Mouse (Mus musculus) adrenal gland, postnatal 36 days (tissue): ENCODE results near the gene Isyna1. TPM values are rescaled to one million over a fixed set of nuclear protein-coding genes. Genes with fewer than 3 reads are reported as not detected.
A peak's percentile ranks its signal among the peaks of the same experiment; 100 is the strongest.

Source experiments
- DNase-seq, 2 experiments: peaks; one replicate each; pipeline ENCODE4 v3.0.0; 2021; ENCODE audit warnings: mixed read lengths in 1 of 2
- total RNA-seq, 2 experiments: library from RNA; stranded (reverse); gene quantifications; 2 replicates each; pipeline ENCODE4 v1.2.3; 2021

The Isyna1 gene
- total RNA-seq, 2 experiments from 2014 or later = 98.7 to 260 TPM

DNA sequence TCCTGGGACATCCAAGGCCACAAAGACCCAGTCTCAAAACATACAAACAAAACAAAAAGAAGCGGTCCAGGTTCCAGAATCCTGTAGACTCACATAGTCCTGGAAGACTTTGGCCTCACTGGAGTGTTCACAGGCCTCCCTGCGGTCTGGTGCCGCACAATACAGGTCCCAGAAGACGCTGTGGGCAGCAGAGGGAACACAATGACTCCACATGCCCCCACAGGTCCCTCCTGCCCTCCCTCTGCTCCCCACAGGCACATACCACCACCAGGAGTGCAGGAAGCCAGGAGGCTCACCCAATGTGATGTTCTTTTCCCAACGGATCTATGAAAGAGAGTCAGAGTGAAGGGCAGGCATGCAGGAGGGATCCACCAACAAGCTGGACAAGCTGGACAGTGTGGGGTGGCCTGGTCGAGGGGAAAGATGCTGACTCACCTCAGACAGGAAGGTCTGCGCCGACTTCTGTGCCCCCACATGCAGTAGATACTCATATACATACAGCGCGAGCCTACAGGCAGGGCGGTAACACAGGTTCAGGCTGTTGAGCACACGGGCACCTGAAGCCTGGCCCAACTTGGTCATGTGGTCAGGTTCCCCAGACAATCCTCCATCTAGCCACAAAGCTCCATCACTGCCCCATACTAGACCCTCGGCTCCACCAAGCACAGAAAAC is 8.1 kb downstream of the Isyna1 start:
- DNase-seq = no peak

DNA sequence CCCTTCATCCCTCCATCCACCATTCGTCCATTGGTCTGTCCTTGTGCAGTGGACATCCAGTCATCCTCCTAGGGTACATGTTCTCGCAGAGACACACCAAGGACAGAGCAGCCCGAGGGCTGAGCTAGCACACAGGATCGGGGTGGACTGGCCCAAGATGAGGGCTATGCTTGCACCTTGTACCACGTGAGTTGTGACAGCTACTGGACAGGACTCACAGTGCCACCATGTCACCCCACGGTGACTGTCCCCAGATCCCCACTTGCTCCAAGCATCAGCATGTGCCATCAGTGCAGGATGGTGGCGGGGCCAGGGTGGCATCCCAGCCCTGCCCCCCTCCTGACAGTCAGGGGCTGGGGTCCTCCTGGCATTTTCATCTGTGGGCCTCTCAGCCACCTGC is 10.4 kb downstream of the Isyna1 start:
- no peak for DNase-seq

DNA sequence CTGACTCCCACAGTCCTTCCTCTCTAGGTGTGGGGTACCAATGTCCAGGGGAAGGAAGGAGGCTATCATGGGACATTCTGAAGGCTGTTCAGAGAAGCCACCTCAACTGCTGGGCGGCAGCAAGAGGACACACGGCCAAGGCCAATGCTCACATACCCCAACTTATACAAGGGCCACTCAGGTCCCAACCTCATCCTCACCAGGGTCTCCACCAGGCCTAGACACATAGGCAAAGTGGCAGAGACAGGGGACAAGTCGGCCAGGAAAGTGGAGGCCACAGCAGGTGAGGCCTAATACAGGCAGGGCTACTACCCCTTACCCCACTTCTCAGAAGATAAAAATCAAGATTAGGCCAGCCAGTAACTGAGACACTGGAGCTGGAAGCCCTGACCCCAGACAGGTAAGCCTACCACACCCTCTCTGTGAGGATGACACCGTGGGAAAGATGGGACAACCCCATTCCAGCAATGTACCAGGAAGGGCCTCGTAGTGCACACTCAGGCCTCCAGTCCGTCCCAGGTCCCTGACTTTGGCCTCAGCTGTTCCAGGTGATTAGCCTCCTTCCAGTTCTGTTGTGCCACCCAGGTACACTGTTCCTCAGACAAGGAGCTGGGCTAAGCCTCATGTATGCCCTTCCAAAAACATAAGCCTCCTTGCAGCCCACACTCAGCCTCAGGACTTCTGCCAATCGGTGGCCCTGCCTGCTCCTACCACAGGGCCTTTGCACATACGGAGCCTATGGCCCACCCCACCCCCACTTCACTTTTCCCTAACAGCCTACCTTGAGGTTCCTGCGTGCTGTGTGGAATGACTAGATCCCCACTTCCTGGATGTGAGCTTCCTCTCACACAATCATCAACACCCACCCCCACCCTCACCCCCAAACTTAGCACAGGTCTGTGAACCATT is 12.0 kb downstream of the Isyna1 start:
- no peak for DNase-seq

DNA sequence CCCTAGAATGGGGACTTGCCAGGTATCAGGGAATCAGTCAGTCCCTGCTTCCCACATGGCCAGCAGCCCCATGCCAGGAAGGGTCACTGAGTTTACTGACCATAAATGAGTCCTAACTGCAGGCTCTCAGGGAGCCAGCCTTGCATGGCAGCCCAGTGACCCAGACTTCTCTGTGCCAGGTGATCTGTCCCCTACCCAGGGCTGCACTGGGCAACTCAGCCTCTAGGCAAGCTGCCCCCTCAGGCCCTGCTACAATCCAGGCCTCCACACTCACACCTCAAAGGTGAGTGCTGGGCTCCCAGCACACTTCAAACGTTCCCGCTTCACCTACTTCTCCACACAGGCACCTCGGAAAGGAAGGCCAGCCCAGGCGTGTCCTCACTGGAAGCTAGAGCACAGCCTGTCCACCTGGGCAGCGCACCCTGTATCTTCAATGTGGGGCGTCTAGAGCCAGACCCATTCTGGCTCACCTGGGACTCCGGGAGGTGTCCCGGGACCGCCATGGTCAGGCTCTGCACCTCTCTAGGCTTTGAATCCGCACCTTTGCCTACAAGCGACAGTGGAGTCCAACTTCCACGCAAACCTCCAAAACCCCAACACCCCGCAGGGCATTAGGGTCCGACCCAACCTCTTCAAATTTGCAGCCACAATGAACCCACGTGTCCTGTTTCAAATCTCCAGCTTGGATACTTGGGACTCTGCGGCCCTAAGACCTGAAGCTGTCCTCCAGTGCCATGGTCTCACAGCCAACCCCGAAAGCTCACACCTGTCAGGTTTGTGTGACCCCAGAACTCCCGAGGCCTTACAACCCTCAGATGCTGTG is 12.8 kb downstream of the Isyna1 start:
- no peak for DNase-seq

DNA sequence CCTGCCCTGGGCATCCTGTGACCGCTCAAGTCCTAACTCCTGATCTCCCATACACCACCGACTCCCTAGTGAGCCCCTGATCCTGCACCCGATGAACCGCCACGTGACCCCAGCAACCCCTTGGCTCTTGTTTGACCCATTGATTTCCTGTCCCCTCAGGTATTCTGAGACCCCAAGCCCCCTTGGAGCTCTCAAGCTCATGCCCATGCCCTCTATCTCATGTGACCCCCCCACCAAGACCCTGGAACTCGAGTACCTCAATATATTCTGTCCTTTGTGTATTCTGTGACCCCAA is 13.4 kb downstream of the Isyna1 start:
- no peak for DNase-seq

DNA sequence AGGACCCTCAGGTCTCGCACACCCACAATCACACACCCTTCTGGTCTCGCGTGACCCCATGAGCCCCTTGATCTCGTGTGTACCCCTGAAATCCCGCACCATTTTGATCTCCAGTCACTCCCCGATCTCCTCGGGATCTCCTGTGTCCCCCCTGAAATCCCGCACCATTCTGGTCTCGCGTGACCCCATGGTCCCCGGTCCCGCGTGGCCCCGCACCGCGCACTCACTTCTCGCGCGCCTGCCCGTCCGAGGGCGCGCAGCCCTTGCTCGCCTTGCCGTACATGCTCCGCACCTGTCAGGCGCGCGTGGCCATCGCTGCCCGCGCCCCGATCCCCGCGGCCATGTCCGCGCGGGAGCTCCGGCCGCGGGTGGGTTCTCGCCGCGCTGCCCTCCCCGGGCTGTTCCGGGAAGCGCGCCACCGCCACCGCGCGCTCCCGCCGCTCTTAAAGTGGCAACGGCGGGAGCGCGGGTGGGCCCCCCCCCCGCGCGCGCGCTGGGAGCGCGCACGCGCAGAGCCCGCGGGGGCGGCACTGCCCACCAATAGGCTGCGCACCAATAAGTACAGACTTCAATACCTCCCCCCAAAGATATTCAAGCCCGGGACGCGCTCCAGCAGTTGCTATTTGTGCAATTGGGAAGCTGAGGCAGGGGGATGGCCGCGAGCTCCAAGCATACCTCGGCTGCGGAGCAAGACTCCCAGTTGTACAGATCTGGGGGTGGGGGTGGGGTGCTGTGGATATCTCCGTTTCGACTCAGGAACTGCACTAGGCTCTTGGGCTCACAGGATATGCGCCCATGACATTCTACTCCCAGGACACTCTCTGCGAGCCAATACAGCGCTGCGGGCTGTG is 13.9 kb downstream of the Isyna1 start:
- peak in 1 of 2 experiments; percentile 76 for DNase-seq

DNA sequence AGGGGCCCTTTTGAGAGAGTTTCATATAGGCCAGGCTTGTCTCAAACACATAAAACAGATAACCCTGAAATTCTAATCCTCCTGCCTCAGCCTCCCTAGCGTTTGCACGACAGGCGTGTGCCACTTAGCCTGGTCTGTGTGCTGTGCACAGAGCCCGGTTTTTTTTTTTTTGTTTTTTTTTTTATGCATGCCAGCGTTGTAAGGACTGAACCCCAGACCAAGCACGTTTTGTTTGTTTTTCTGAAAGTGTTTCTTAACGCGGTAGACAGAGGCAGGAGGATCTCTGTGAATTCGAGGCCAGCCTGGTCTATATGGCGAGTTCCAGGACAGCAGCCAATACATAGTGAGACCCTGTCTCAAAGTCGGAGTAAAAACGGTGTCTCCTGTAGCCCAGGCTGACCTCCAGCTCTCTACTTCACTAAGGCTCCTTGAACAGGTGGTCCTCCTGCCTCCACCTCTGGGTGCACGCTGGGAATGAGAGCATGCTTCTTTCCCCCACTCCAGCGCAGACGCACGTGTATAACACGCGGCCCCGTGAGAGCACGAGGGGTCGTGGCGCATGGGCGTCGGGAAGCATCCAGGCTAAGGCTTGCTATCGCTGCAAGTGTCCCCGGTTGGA is 14.7 kb downstream of the Isyna1 start, which contains the start of gene Ssbp4:
TSS of gene Ssbp4 (minus strand) at position 124 of the 619 bp plus-strand sequence.
- DNase-seq = no peak

DNA sequence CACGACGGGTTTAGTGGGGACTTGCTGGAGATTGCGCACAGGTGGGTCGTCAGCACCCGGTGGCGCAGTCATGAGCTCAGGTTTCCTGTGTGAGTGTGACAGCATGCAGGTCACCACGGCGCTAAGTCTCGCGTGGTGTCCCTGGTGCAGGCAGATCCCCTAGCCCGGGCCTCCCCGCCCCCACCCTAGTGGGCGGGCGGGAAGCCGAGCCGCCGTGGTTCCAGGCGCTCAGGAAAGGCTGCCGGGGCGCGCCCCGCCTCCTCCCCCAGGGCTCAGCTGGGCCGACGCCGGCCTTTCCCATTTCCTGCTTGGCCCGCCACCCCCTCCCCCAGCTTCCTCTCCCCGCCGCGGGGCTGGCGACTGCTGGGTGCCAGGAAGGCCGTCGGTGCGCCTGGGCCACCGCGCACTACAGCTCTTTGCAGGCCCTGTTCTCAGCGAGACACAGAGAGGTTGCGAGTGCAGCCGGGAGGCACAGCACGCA is 15.2 kb downstream of the Isyna1 start:
- DNase-seq = peak; percentile 90 to 95

DNA sequence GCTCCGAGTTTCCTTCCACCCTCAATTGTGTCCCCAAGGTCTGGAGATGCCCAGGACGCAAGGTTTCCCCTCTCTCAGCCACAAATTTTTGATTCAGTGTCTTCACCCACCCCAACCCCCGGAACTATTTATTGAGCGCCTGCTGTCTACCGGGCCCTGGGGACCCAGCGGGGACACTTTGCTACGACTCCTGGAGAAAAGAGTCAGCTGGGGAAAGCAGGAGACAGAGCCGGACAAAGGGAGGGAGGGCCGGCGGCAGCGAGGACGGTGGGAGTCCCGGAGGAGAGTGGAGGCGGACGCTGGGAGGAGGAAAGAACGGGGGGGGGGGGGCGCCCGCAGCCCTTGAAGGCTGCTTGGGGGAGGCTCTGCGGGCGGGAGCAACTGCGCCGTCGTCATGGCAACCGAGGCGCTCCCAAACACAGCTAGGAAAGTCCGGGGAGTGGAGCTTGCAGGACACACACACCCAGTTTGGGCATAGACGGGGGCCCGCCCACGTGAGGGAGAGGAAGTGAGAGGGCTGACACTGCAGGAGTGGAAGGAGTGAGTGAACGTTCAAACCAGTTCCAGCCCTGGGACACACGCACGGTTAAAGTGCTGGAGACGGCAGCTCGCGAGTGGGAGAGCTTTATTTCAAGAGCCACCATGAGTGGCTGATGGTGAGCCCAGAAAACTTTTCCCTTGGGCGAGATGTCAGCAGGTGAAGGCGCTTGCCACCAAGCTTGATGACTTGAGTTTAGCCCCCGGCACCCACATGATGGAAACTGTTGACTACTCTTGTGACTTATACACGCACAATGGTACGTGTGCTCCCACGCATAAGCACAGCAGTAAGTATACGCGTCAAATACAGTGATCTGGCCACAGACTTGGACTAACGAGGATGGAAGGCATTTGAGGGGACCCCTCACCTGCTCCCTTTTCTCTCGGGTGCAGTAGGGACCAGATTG is 15.9 kb downstream of the Isyna1 start:
- peak; percentile 91 to 93 for DNase-seq

DNA sequence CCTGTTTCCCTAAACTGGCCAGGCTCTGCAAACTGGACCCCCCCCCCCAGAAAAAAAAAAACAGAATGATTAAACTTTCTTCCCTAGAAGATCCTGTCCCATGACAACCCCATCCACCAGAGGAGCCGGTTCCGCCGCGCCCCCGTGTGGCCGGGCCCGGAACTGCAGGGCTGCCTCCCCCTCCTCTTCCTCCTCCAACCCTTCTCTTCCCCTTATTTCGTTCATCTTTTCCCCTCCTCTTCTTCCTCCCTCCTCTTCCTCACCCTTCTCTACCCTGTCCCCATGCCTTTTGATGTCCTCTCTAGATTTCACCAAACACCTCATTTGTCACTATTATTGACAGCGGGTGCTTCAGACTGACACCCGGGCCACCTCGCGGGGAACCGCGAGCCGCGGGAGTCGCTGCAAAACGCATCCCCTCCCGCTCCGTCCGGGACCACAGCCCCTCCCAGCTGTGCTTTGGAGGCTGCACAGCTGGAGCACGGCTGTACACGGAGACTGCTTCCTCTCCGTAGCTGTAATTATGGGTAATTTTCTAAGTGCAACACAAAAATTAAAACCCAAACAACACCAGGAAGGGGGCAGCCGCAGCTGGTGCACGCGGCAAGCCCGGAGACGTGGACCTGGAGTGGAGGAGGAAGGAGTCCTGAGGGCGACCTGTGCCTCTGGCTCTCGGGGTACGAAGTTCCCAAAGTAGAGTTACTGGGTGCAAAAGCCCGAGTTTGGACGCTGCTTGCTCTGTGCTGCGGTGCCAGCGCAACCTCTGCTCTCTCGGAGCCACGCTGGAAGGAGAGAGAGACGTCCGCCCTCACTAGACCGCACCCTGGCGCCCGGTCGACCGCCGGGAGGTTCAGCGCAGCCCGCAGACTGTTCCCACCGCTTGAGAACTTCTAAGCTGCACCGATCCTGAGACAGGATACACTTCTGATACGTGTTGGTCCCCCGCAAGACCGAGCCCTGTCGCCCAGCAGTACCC is 16.9 kb downstream of the Isyna1 start:
- peak; percentile 89 to 95 for DNase-seq

DNA sequence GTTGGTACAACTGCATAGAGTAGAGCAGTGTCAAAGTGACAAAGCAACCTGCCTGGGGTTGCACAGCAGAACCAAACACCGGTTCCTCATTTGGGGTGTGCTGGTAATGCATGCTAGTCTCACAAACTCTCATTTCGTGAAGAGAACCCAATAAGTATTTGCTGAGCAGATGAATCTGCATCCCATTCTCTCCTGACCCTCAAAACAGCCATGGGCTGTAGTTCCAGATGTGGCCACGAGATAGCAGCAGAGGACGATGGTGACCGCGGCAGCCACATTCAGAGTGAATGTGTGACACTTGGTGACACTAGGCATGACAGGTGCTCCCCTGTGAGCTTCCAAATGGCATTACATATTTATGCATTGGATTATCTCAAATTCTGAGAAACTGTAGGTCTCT is 17.7 kb downstream of the Isyna1 start:
- DNase-seq = peak; percentile 89 to 91

DNA sequence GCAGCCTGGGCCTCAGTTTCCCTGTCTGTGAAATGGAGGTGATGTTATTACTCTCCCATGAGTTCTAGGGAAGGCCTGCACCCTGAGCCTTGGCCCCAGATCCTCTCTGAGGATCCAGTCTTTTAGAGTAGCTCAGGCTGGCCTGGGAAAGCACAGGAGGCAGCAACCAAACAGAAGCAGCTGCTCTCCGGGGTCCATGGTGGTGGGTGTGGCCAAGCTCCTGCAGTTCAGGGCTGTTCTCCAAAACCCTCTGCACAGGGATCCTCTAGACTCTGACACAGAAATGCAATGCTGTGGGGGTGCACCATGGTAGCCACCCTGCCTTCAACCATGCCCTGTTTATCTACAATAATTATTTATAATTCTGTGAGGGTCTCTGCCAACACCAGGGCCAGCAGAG is 19.6 kb downstream of the Isyna1 start:
- DNase-seq = no peak

DNA sequence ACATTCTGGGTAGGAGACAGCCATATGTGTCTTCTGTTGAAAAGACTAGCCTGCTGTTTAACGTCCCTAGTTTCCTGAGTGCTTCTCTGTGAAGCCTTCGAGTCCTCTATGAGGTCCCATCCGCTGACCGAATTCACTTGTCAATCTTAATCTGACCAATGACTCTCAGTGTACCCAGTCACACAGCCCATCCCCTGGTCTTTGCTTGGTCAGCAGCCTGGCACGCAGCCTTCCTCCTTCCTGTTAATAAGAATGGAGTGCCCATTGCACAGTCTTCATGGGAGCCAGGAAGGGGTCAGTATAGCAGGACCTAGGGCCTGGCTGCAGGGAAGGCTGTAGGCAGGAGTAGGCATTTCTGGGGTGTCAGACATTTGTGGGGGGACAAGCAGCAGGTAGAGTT is 20.3 kb downstream of the Isyna1 start:
- no peak for DNase-seq

DNA sequence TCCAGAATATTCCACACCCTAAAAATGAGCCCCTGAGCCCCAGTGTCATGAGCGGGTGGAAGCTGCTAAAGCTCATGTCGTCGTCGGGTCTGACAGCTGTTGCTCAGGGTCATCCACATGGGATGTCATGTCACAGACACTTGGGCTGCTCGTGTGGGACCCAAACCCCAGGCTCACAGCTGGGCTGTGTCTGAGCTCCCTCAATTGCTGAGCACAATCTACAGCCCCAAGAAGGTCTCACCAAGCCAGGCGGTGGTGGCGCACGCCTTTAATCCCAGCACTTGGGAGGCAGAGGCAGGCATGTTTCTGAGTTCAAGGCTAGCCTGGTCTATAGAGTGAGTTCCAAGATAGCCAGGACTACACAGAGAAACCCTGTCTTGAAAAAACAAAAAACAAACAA is 21.1 kb downstream of the Isyna1 start:
- DNase-seq = no peak

DNA sequence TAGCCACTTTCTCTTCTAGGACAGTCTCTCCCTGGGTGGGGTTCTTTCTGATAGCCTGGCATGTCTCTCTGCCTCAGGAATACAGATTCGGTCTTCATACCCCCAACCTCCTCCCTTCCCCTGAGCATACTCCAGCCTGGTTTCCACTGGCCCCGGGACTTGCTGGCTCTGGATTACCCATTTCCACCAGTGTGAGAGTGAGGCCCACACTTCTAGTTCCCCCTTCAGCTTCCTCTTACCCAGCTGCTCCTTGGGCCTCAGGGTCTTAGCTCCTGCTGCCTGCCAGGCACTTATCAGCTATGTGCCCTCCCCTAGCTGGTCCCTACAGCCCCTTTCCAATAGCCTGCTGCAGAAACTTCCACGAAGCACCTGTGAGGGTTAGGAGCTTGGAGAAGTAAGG is 21.7 kb downstream of the Isyna1 start, which contains the start of gene Lrrc25:
TSS of gene Lrrc25 (plus strand) at position 262 of the 400 bp plus-strand sequence.
- DNase-seq = no peak

DNA sequence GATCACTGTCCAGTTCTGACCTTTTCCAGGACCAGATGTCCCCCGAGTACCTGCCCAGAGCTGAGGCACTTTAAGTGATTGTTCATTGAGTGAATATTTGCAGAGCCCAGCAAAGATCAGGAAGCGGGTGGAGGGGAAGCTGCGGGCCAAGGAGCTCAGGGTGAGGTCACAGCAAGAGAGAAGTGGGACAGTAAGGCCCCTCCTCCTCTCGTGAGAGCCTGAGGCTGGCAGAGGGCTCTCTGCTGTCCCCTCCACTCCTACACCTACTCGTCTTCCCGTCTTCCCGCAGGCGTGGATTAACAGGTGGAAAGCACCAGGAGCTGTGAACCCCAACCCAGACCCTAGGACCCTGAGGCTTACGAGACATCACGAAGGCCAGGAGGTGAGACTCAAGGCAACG is 22.5 kb downstream of the Isyna1 start:
- DNase-seq = no peak

DNA sequence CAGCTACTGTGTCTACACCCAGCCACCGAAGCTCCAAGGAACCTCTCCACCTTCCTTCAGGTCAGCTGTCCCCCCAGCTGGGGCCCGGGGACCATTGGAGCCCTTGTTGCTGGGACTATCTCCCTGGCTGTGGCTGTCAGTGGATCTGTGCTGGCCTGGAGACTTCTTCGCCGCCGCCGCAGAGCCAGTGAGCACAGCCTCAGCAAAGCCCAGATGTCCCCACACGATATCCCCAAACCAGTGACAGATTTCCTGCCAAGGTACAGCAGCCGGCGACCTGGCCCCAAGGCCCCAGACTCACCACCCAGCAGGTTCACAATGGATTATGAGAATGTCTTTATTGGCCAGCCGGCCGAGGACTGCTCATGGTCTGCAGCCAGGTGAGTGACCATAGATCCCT is 23.8 kb downstream of the Isyna1 start:
- DNase-seq = no peak

DNA sequence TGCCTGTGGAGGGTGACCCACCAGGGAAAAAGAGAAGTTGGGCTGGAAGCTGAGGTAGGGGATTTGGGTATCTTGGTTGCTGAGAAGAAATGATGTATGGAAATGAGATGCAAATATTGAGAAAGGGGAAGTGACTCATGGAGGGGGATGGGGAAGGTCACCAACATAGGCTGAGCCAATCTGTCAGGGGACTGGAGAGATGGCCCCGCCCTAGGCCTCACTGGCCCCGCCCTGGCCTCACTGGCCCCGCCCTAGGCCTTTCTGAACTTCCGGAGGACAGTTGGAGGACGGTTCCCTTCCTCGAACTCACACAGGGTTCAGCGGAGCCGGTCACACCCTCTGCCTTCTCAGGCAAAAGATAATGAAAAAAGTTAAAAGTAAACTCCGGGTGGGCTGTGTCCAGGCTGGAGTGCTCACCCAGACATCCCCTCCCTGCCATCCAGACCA is 24.7 kb downstream of the Isyna1 start:
- peak in 1 of 2 experiments; percentile 66 for DNase-seq
